Mouse (Mus musculus): ENCODE data around the gene Meaf6.

Gene Meaf6

DNA sequence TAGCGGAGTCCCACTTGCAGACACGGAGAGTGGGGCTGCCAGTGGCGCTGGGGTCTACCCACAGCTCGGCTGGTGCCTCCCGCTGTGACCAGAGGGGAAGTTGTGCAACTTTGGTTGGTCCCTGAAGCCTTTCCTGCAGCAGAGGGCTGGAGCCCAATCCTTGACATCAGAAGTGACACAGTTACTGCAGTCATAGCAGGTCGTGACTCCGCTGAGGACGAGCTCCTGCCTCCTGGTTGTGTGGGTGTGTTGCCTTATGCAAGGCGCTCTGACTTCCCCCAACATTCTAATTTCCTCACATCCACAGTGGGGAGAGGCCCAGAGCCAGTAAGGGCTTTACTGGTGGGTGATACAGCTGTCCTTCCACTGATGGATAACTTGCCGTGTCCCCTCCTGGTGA is 60.3 kb downstream of the Meaf6 start:
- peak; percentile 97 for DNase-seq

DNA sequence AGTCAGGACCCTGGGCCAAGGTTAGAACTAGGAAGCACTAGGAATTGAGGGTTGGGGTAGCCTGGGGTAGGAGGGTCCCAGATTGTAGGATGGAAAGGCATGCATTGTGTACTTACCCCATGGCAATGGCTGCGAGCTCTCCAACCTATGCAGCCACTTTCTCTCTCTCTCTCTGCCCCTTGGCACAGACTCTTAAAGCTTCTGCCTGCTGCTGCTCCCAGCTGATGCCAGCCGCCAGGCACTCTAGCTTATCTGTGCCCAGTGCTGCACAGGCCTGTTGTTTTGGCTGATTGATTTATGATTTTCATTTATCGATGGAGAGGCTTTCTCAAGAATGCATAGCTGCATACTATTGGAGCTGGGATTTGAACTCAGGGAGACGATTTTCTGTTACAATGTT is 63.0 kb downstream of the Meaf6 start:
- no peak for DNase-seq

DNA sequence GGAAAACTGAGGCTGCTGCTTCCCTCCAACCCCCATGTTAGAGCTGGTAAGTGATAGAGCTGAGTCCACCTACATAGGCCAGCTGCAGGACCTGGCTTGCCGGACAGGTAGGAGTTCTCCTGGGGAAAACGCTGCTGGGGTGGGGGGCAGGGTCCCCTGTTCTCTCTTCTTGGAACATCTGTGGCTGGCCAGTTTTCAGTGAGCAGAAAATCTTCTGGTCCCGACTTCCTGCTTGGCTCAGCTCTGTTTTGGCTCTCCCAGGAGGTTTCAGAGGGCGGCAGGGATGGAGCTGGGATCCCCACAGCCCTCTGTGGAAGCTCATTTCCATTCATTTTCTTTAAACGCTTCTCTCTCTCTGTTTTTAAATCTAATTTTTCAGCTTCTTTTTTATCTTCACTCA is 64.5 kb downstream of the Meaf6 start:
- DNase-seq = peak; percentile 95

DNA sequence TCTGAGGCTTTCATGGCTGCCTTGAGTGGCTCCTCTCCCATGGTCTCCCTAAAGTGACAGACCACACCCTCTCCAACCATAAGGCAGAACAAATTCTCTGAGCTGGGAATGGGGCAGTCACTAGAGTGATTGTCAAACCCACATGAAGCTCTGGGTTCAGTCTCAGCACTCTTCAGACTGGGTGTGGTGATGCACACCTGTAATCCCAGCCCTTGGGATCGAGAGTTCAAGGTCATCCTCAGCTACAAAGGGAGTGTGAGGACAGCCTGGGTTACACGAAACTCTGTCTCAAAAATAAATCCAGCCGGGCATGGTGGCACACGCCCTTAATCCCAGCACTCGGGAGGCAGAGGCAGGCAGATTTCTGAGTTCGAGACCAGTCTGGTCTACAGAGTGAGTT is 67.5 kb downstream of the Meaf6 start:
- no peak for DNase-seq

DNA sequence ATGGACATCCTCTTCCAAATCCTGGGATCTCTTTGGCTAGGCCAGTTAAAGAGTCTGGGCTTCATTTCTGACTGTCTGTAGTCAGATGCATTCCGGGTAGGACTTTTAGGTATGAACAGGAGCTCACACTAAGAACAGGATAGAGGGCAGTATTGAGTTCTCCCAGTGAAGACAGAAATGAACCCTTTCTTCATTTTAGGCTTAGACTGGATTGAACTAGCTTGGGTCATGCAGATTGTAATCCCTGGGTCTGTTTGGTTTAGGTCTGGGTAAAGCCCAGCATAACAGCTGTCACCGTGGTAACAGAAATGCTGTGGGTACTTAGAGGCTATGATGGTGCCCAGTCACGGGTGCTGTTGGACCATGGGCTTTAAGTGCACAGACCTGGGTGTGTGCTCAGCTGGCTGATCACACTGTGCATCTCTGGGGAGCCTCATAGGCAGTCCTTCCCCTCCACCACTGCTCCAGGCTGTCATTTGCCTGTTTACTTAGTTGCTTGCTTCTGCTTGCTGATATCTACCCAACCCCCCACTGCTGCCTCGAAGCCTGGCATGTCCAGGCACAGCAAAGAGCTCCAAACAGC is 68.8 kb downstream of the Meaf6 start:
- no peak for DNase-seq

DNA sequence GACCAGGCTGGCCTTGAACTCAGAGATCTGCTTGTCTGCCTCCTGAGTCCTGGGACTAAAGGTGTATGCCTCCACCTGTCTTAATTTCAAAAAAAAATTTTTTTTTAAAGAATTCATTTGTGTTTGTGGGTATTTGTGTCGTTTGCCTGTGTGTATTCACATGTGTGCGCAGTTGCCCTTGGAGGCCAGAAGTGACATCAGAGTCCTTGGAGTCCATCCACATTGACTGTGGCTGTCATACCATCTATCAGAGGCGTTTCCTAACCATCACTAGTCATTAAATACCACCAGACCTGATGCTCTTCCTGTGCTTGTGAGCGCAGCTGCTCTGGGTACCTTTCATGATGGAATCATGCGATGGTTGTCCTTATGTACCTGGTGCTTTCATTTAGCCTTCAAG is 70.7 kb downstream of the Meaf6 start:
- DNase-seq = no peak

DNA sequence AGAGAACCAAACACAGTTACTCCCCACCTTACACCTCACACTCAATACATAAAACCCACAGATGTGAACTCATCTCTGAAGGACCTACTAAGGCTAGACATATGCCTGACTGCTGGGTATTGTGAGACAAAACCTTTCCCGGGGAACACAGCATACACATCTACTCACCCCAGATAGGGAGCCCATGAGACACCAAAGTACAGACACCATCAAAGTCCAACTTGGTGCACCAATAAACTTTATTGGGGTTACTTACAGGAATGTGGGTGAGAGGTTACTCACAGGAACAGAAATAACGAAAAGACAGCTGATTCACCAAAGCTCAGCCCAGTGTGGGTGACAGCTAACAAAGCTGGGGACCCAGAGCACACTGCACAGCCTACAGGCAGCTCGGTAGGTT is 72.4 kb downstream of the Meaf6 start:
- no peak for DNase-seq

DNA sequence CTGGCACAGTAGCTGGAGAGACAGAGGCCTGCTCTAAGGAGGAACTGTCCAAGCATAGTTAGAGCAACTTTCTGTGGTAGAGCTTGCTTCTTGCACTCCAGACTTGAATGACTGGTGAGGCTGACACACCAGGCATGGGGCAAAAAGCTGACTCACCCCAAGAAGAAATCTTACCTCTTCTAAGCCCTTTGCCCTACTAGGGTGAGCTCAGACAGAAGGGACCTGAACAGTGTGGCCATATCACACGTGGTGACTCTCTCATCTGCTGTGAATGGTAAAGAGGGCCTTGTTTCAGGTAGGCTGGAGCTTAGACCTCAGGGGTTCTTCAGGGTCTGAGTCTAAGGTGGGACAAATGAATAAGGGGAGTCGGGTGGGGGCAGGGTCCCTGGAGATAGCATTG is 73.1 kb downstream of the Meaf6 start:
- no peak for DNase-seq

DNA sequence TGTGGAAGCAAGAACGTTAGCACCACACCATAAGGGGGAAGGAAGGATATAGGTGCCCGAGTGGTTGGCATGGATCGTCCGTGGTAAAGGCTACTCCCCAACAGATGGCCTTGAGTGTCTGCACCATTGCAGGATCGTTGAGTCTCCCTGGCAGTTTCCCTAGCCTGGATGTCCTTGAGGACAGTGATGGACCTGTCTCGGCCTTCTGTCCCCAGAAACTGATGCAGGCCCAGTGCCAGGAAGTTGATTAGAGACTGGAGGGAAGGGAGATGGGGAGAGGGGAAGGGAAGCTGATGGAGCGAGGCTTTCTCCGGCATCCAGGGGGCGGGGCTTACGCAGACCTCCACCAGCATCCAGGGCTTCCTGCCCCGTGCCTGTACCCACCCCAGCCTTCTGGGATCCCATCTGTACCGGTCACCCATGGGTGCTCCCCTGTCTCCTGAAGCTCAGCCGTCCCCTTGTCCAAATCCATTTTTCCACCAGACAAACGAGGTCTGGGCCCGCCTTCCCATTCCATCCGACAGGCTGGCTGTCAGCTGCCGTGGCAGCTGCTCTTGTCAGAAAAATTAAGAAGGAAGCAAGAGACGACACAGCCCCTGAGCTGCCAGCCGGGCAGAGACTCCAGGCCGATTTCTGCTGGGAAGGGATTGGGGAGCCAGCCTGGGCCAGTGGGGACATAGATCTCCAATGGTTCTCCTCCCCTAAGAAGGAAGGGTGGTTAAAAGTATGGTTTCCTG is 73.8 kb downstream of the Meaf6 start:
- DNase-seq = no peak

DNA sequence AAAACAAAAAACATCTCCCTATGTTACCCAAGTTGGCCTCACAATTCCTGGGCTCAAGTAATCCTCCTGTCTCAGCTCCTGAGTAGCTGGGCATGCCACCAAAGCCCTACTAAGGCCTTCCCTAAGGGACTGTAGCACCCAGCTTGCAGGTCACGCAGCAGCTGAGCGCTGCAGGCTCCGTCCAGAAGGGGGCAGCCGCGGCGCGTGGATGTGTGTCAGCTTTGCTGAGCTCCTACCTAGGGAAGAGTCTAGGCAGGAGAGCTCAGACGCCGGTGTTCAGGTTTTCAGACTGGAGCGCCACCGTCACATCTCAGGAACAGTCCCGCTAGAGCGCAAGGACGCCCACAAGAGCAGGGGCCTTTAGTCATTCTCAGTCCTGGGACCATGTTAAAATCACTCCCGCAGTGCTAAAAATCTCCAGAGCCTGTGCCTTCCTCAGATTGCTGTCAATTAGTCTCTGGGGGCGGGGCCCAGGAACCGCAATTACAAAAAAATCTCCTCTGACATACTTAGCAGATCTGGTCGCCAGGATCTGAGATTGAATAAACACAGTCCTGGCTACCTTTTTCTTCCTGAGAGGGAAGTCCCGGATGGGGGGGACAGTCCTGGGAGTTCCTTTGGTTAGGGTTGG is 75.5 kb downstream of the Meaf6 start:
- peak; percentile 94 for DNase-seq

DNA sequence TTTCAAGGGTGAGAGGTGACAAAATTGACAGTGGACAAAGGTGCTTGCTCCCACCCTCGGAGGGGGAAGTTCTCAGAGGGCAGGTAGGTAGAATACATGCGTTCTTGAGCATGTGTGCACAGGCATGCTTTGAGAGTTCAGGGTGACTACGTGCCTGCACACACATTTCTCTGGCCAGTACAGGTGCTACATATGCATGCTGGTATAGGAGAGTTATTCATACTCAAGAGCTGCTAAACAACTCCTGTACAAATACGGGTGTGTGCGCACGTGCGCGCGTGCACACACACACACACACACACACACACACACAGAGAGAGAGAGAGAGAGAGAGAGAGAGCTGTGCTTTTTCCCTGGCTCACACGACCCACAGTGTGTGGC is 76.0 kb downstream of the Meaf6 start:
- no peak for DNase-seq

DNA sequence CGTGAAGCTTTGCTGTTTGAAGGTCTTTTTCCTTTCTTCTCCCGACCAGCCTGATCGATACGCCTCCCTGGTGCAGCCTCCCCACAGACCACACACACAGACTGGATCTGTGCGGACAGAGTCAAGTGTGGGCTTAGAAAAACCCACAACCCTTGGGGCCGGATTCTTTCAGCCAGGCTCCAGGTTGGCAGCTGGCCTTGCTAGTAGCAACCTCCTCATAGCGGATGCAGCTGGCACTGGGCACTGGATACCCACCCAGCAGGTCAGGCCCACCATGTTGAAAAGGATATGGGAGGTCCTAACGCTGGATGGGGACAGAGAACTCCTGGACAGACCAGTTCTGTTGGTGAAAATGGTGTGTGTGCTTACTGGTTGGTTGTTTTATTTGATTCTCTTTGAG is 76.5 kb downstream of the Meaf6 start:
- DNase-seq = no peak

DNA sequence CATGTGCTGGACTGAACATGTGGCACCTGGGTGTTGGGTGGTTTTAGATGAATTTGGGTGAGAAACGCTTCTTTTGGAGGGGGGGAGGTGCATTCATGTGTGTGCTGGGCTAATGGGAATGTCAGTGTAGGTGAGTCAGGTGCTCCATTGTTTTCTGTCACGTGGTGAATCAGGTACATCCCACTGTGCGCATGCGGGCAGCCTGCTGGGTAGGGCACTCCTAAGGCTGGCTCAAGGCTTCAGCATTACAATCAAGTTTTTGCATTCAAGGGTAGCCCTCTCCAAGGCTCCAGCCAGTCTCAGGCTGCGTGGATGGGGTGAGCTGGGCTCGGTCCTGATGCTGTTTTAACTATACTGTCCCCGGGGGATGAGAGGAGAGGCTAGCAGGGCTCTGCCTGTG is 77.8 kb downstream of the Meaf6 start:
- no peak for DNase-seq

Measured in heart, adult 11 months (tissue).